Mouse (Mus musculus) MEL (cell line): ENCODE data around the gene Gcc2.

Experiments
- CTCF ChIP-seq, 3 experiments: IDR thresholded peaks in 2 of 3; conservative IDR thresholded peaks in 1 of 3; 2 replicates each; pipeline ENCODE4 v1.5.1; 2011 to 2012; ENCODE audit warnings: low read length in 3 of 3, low read depth in 2 of 3, mild to moderate bottlenecking in 2 of 3, improper control_type of control experiment in 1 of 3, inconsistent platforms in 1 of 3, mixed read lengths in 1 of 3, moderate library complexity in 1 of 3; ENCODE audit not compliant: control insufficient read depth in 1 of 3, insufficient read depth in 1 of 3, poor library complexity in 1 of 3, severe bottlenecking in 1 of 3
- EP300 ChIP-seq, 2 experiments: IDR thresholded peaks; 2 replicates each; pipeline ENCODE4 v1.6.1; 2011; ENCODE audit warnings: improper control_type of control experiment in 2 of 2, low read length in 2 of 2, low read depth in 1 of 2, mild to moderate bottlenecking in 1 of 2
- HCFC1 ChIP-seq: IDR thresholded peaks from 2 replicates; pipeline ENCODE4 v1.6.1; 2012; ENCODE audit warnings: low read depth, mild to moderate bottlenecking, inconsistent platforms, low read length, improper control_type of control experiment, moderate library complexity
- KAT2A ChIP-seq: conservative IDR thresholded peaks from 2 replicates; pipeline ENCODE4 v1.6.1; 2012; ENCODE audit warnings: low read depth, low read length, improper control_type of control experiment, inconsistent platforms
- MAFK ChIP-seq: IDR thresholded peaks from 2 replicates; pipeline ENCODE4 v1.6.1; 2011; ENCODE audit warnings: low read depth, mild to moderate bottlenecking, low read length, improper control_type of control experiment, borderline replicate concordance
- MAX ChIP-seq: IDR thresholded peaks from 2 replicates; pipeline ENCODE4 v1.6.1; 2011; ENCODE audit warnings: low read length, improper control_type of control experiment
- MEF2A ChIP-seq: IDR thresholded peaks from 2 replicates; pipeline ENCODE4 v1.6.1; 2014; ENCODE audit warnings: low read depth, mild to moderate bottlenecking, inconsistent platforms, low read length, improper control_type of control experiment; ENCODE audit not compliant: poor library complexity, insufficient replicate concordance, severe bottlenecking; ENCODE audit errors: extremely low read depth
- MXI1 ChIP-seq: IDR thresholded peaks from 2 replicates; pipeline ENCODE4 v1.6.1; 2011; ENCODE audit warnings: mild to moderate bottlenecking, low read depth, low read length, improper control_type of control experiment
- MYC ChIP-seq: IDR thresholded peaks from 2 replicates; pipeline ENCODE4 v1.6.1; 2011; ENCODE audit warnings: low read depth, mild to moderate bottlenecking, low read length, improper control_type of control experiment, moderate library complexity
- POLR2A ChIP-seq, 2 experiments: IDR thresholded peaks; 2 replicates each; pipeline ENCODE4 v1.6.1; 2011 to 2012; ENCODE audit warnings: low read length in 2 of 2, mild to moderate bottlenecking in 2 of 2, control low read depth in 1 of 2, improper control_type of control experiment in 1 of 2, low read depth in 1 of 2, moderate library complexity in 1 of 2; ENCODE audit not compliant: control insufficient read depth in 1 of 2, insufficient read depth in 1 of 2, poor library complexity in 1 of 2
- RAD21 ChIP-seq: IDR thresholded peaks from 2 replicates; pipeline ENCODE4 v1.6.1; 2011; ENCODE audit warnings: mild to moderate bottlenecking, low read depth, low read length, improper control_type of control experiment
- RCOR1 ChIP-seq: IDR thresholded peaks from 2 replicates; pipeline ENCODE4 v1.6.1; 2012; ENCODE audit warnings: low read depth, mild to moderate bottlenecking, inconsistent platforms, low read length, improper control_type of control experiment
- ZC3H11A ChIP-seq: IDR thresholded peaks from 2 replicates; pipeline ENCODE4 v1.6.1; 2012; ENCODE audit warnings: low read depth, mild to moderate bottlenecking, inconsistent platforms, low read length, improper control_type of control experiment

DNA sequence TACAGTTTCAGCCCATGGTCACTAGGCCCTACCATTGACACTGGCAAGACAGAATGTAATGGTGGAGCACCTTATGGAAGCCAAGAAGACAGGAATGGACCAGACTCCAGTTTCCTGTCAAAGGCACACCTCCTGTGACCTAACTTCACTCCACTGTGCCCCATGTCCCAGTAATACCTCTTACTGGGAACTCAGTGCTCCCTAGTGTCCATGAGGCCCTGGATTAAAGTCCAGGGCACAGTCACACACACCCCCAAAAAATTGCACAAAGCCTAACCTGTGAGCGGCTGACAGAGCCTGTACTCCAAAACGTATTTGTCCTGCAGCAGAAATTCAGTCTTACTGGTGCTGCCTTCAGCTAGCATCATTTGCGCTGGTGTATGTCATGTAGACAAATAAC is 40.3 kb downstream of the Gcc2 start:
- TF ChIP-seq EP300 (IDR thresholded peaks at IDR 0.05; ENCODE audit: low read depth in 1 of 2, low read length in 2 of 2) (no peak), ZC3H11A (no peak), RAD21 (no peak), MYC (no peak), POLR2A (IDR thresholded peaks at IDR 0.05; ENCODE audit: control insufficient read depth in 1 of 2, insufficient read depth in 1 of 2, low read depth in 1 of 2, low read length in 2 of 2, poor library complexity in 1 of 2) (no peak), MEF2A (no peak), HCFC1 (no peak), MAFK (no peak), KAT2A (no peak), MAX (no peak), CTCF (IDR thresholded peaks at IDR 0.05 in 2 of 3, conservative IDR thresholded peaks at IDR 0.05 in 1 of 3; ENCODE audit: control insufficient read depth in 1 of 3, insufficient read depth in 1 of 3, low read depth in 2 of 3, low read length in 3 of 3, poor library complexity in 1 of 3, severe bottlenecking in 1 of 3) (no peak), MXI1 (no peak), RCOR1 (no peak)
